Mouse (Mus musculus) fibroblast of lung, adult 2 months (primary cell): ENCODE results near the gene Gdf5.
"Not testable (repeated sequence)": the region's sequence is repeated elsewhere in the genome, so short reads cannot be mapped to it uniquely, and the experiment has no call there.

Source experiments
- DNase-seq: peaks from one replicate; pipeline ENCODE4 v3.0.0-alpha.2; 2011; ENCODE audit warnings: low read depth

The Gdf5 gene

GRCm38 (mm10) chr2:155941697-155942442, 3.3 kb downstream of the Gdf5 start:
- no peak for DNase-seq

GRCm38 (mm10) chr2:155940681-155941080, 4.5 kb downstream of the Gdf5 start, which contains the start of gene Gm15557:
Gene Gm15557 (plus strand): TSS chr2:155940728.
- DNase-seq: no peak

- no peak for DNase-seq
Observed at GRCm38 (mm10) chr2:155939897-155940529, 5.2 kb downstream of the Gdf5 start.

GRCm38 (mm10) chr2:155929531-155930442, 15.4 kb downstream of the Gdf5 start, which contains the start of gene Uqcc1:
Gene Uqcc1 (minus strand): TSS chr2:155930310.
- DNase-seq: peak; percentile 77

GRCm38 (mm10) chr2:155928711-155929345, 16.3 kb downstream of the Gdf5 start:
- no peak for DNase-seq

- not testable (repeated sequence) for DNase-seq
Observed at GRCm38 (mm10) chr2:155925213-155925612, 20.0 kb downstream of the Gdf5 start.

- DNase-seq: no peak
Observed at GRCm38 (mm10) chr2:155923143-155923542, 22.0 kb downstream of the Gdf5 start.

GRCm38 (mm10) chr2:155914684-155915083, 30.5 kb downstream of the Gdf5 start:
- no peak for DNase-seq

- DNase-seq: peak; percentile 53
Observed at GRCm38 (mm10) chr2:155903632-155904008, 41.5 kb downstream of the Gdf5 start.

- peak; percentile 51 for DNase-seq
Observed at GRCm38 (mm10) chr2:155902989-155903631, 42.1 kb downstream of the Gdf5 start.

GRCm38 (mm10) chr2:155895046-155895735, 50.0 kb downstream of the Gdf5 start:
- no peak for DNase-seq

- no peak for DNase-seq
Observed at GRCm38 (mm10) chr2:155894307-155895045, 50.7 kb downstream of the Gdf5 start.
